Mouse (Mus musculus) macrophage (primary cell): ENCODE data around the gene Clec4n. TPM values are rescaled to one million over a fixed set of nuclear protein-coding genes. Genes with fewer than 3 reads are reported as not detected.
"Not testable (repeated sequence)": the region's sequence is repeated elsewhere in the genome, so short reads cannot be mapped to it uniquely, and the experiment has no call there.

Experiments used
- H3K27ac ChIP-seq: fragments of 350-480 bp; formaldehyde crosslinking; 2 replicates; pipeline ENCODE4 v1.9.0; 2021
- H3K36me3 ChIP-seq: fragments of 350-480 bp; formaldehyde crosslinking; 2 replicates; pipeline ENCODE4 v1.9.0; 2021; ENCODE audit errors: inconsistent target
- H3K4me3 ChIP-seq: fragments of 350-480 bp; formaldehyde crosslinking; 2 replicates; pipeline ENCODE4 v1.9.0; 2021; ENCODE audit errors: inconsistent target
- H3K79me2 ChIP-seq: fragments of 350-480 bp; formaldehyde crosslinking; 2 replicates; pipeline ENCODE4 v1.9.0; 2021; ENCODE audit errors: inconsistent target
- whole genome bisulfite sequencing: methylation state at CpG from one replicate; pipeline ENCODE4 v1.1.7; 2026; ENCODE audit warnings: inconsistent platforms; ENCODE audit not compliant: missing documents; 5-methylcytosine and 5-hydroxymethylcytosine counted together
- polyA plus RNA-seq: library from polyadenylated mRNA; stranded (reverse); fragments of 250-400 nt; gene quantifications from 3 replicates; pipeline ENCODE4 v1.2.4, GENCODE M21; 2018; ENCODE audit warnings: inconsistent platforms
- total RNA-seq, 78 experiments: library from RNA; depleted of rRNA; stranded (reverse); fragments of 250-400 nt; gene quantifications; 1 replicate in 9 of 78; 2 replicates in 24 of 78; 3 replicates in 43 of 78; 4 replicates in 2 of 78; pipeline ENCODE4 v1.2.4; 2018; ENCODE audit warnings: inconsistent platforms in 56 of 78

Gene Clec4n
- 100 to 1,000 TPM in 3 of 26 experiments, 10 to 100 TPM in 20, 1 to 10 TPM in 3; 4.9 to 246 (median 20.3) TPM for total RNA-seq (2018; cell fraction: chromatin; rRNA removed)
- 100 to 1,000 TPM in 16 of 26 experiments, 10 to 100 TPM in 10; 39.3 to 367 (median 181) TPM for total RNA-seq (2018; cell fraction: cytosol; rRNA removed)
- 100 to 1,000 TPM in 12 of 26 experiments, 10 to 100 TPM in 14; 21.8 to 385 (median 70.8) TPM for total RNA-seq (2018; cell fraction: nucleus; rRNA removed)
- 241 to 528 TPM (median 280 TPM) in 3 replicates for polyA plus RNA-seq

- WGBS: 2% methylated on average over 3 of the region's 3 CpGs
- H3K4me3 ChIP-seq: no peak within 1 kb of the TSS
- H3K79me2 ChIP-seq: peaks cover 18% of the 10 kb centered on the region; the same call in 1 of the 2 replicates
- H3K27ac ChIP-seq: peak within 1 kb of the TSS; percentile 93
- H3K36me3 ChIP-seq: no peaks in the 10 kb centered on the region
These were observed at the start of gene Clec4n for GRCm38 (mm10) chr6:123229644-123230043. TSS of gene Clec4n (plus strand) at chr6:123229843.

- 25% methylated on average over 2 of the region's 2 CpGs for WGBS
- H3K4me3 ChIP-seq, H3K79me2 ChIP-seq, H3K36me3 ChIP-seq, H3K27ac ChIP-seq: not testable (repeated sequence)
These were observed 44.8 kb upstream of the Clec4n start for GRCm38 (mm10) chr6:123184862-123185261.

DNA sequence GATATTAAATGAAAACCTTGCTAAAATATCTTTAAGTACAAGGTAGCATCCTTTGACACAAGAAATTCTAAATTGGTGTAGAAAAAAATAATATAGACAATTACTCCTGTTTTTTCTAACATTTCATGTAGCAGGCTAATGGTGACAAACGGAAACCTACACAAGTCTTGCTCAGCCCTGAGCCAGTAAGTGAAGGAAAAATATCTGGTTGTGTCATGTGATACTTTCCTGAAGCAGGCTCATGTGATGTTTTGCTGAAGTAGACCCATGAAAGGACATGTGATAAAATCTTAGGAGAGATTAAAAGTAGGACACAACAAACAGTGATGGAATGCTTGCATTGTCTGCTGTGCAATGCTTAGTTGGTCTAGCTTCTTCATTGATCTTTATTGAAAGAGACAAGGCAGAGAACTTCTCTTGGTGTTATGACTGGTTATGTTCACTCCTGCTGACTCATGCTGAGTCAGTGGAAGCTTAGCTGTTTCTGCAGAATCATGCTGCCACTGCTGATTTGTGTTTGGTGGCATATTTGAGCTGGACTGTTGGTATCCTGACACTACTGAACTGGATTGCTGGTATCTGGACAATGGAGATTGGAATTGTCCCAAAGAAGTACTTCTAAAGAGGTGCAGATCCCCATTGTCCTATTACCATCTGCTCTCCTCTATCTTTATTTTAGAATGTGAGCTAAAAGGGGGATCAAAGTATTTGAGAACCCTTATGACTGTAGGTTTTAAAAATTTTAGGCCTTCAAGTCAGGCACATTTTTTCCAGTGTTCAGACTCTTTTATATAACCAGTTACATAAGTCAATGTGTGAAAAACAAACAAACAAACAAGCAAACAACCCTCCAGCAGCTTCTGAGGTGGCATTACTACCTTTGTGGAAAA, 22.2 kb upstream of the Clec4n start:
- Histone ChIP-seq H3K36me3 (no peaks in the 10 kb centered on the region), H3K27ac (peak overlapping the region; percentile 22; the same call in 1 of the 2 replicates), H3K79me2 (no peaks in the 10 kb centered on the region), H3K4me3 (no peak overlapping the region)
- 100% methylated on average over 1 of the region's 1 CpGs for WGBS

- not testable (repeated sequence) for H3K79me2 ChIP-seq, H3K36me3 ChIP-seq, H3K4me3 ChIP-seq
- peak overlapping the region; percentile 22; the same call in 1 of the 2 replicates for H3K27ac ChIP-seq
These were observed 21.6 kb upstream of the Clec4n start for GRCm38 (mm10) chr6:123208077-123208439.

DNA sequence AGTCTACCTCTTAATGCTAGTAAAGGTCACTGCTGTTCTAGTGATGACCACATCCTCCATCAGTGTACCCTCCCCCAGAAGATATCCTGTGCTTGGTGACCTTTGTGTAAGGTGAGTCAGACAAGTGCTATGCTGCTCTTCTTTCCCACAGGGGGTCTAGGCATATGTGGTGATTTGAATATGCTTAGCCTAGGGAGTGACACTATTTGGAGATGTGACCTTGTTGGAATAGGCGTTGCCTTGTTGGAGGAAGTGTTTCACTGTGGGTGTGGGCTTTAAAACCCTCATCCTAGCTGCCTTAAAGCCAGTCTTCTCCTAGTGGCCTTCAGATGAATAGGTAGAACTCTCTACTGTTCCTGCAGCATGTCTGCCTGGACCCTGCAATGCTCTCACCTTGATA, 17.9 kb upstream of the Clec4n start:
- H3K27ac ChIP-seq: no peak overlapping the region
- H3K36me3 ChIP-seq: no peaks in the 10 kb centered on the region
- H3K4me3 ChIP-seq: no peak overlapping the region
- no peaks in the 10 kb centered on the region for H3K79me2 ChIP-seq
- WGBS: 91% methylated on average over 1 of the region's 1 CpGs

DNA sequence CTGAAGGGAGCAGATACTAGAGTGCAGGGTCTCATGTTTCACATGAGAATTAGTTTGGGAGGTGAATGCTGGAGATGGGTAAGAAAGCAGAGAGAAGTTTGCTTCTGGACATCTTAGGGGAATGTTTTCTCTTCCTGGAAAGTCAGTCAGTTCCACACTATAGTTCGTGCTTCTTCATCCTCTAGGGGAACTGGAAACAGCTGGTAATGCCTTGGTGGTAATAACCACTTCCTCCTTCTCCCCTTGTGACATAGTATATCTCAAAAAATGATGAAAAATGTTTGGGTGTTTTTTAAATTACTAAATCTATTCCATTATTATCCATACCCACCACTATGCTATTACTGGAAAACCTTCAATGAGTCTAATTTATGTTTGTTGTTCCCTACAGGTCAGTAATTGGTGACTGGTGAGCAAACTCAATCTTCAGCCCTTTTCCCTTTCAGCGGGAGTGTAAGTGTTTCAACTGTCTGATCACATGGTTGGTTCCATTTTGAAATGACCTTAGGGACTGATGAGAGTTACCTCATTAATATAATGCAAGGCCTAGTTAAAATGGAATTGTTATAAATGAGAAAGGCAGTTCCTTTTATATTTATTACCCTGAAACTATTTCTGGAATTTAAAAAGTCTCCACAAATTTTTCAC, 2.0 kb upstream of the Clec4n start:
- H3K27ac ChIP-seq: peak overlapping the region; percentile 93
- H3K4me3 ChIP-seq: no peak overlapping the region
- peaks cover 11% of the 10 kb centered on the region; the same call in 1 of the 2 replicates for H3K79me2 ChIP-seq
- no peaks in the 10 kb centered on the region for H3K36me3 ChIP-seq
- WGBS: 5% methylated on average over 2 of the region's 2 CpGs

DNA sequence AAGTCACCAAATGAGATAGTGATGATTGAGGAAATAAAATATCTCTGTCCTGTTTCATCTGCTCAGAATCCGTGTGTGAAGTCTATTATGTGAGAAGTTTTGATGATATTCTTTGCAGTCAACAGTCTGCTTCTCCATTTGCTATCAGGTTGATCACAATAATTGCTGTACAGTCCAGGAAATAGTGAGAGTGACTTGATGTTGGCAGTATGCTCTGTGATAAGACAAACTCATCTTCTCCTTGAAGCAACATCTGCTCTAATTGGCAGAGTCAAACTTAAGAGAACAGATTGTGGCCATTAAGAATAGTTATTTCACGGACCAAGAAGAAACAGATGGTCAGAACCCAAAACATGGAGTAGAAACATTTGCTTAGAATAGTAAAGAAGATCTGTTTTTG, 1.5 kb downstream of the Clec4n start:
- Histone ChIP-seq H3K4me3 (no peak overlapping the region), H3K27ac (no peak overlapping the region), H3K36me3 (peaks cover 11% of the 10 kb centered on the region; the same call in 1 of the 2 replicates), H3K79me2 (peaks cover 18% of the 10 kb centered on the region; the same call in 1 of the 2 replicates)
- WGBS: 85% methylated on average over 2 of the region's 2 CpGs

DNA sequence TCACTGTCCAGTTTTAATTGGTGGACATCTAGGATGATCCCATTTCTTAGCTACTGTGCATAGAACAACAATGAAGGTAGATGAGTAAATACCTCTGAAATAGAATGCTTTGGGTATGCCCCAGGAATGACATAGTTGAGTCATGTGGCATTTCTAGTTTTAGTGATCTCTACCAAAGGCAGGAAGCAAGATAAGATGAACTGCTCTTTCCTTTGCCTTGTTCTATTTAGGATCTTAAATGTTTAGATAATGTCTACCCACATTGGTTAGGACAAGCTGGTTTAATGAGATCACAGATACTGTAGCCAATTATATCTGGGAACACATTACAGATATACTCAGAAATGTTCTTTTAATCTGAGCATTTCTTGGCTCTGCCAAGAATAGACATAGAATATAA, 7.9 kb downstream of the Clec4n start:
- Histone ChIP-seq H3K79me2 (peaks cover 6% of the 10 kb centered on the region; the same call in 1 of the 2 replicates), H3K27ac (no peak overlapping the region), H3K4me3 (no peak overlapping the region), H3K36me3 (peaks cover 25% of the 10 kb centered on the region)

GRCm38 (mm10) chr6:123244201-123244600, 14.6 kb downstream of the Clec4n start:
- peaks cover 17% of the 10 kb centered on the region; the same call in 1 of the 2 replicates for H3K36me3 ChIP-seq
- peak overlapping the region; percentile 64 for H3K27ac ChIP-seq
- WGBS: 24% methylated on average over 5 of the region's 5 CpGs
- no peak overlapping the region for H3K4me3 ChIP-seq
- H3K79me2 ChIP-seq: no peaks in the 10 kb centered on the region

GRCm38 (mm10) chr6:123248862-123249261, 19.2 kb downstream of the Clec4n start:
- not testable (repeated sequence) for H3K4me3 ChIP-seq, H3K27ac ChIP-seq, H3K79me2 ChIP-seq
- 55% methylated on average over 2 of the region's 2 CpGs for WGBS
- peaks cover 17% of the 10 kb centered on the region; the same call in 1 of the 2 replicates for H3K36me3 ChIP-seq

GRCm38 (mm10) chr6:123252735-123253134, 23.1 kb downstream of the Clec4n start:
- Histone ChIP-seq H3K36me3 (no peaks in the 10 kb centered on the region), H3K79me2 (no peaks in the 10 kb centered on the region), H3K27ac (peak overlapping the region; percentile 95), H3K4me3 (no peak overlapping the region)

GRCm38 (mm10) chr6:123258946-123259345, 29.3 kb downstream of the Clec4n start:
- 87% methylated on average over 3 of the region's 3 CpGs for WGBS

DNA sequence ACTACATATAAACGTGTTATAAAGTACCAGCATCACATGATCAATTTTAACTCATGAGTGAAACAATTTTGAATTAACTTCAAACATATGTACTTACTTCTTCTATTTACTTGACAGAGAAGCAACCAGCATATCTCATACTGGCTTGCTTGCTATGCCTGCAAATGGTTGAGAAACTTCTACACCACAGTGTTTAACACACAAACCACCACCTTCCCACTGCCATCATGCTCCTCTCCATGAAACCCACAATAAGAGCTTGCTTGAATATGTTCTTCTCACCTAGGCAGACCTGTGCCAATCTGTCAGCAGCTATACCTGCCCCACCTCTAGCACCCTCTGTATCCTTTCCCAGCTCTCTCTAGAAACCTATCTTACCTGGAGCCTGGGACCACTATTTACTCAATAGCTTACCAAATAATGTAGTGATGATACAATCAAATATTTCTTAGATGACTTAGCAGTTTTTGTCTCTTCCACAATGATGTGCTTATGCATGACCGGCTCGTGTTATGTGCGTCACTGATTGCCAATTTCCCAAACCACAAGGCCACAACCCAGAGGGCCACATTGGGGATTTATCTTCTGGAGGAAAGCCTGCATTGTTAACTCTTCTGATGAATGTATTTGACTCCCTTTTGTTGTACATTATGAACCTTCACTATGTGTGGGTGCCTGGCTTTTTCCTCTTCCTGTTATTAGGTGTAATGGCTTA, 30.4 kb downstream of the Clec4n start:
- peaks cover 42% of the 10 kb centered on the region for H3K79me2 ChIP-seq
- H3K4me3 ChIP-seq: no peak overlapping the region
- H3K27ac ChIP-seq: peak overlapping the region; percentile 97

More at GRCm38 (mm10) chr6:123258946-123259345, 29.3 kb downstream of the Clec4n start:
- H3K27ac ChIP-seq: peak overlapping the region; percentile 97
- no peaks in the 10 kb centered on the region for H3K36me3 ChIP-seq
- no peak overlapping the region for H3K4me3 ChIP-seq
- peaks cover 31% of the 10 kb centered on the region for H3K79me2 ChIP-seq

DNA sequence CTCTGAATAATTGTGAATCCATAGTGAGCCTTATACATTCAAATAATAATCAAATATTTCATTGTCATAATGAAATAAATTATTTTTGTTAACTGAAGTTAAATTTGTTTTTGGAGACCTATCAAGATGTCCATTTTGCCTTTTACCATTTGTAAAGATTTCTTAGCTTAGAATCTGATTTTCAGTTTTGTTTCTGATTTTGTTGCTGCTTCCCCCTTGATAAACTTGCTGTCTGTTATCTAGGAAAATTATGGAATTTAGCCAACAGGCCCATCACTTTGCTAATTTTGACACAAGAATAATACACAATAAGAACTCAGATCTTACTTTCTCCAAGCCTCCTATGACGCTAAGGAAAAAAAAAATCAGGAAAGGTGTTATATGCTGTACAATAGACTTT, 31.2 kb downstream of the Clec4n start:
- Histone ChIP-seq H3K27ac (peak overlapping the region; percentile 97), H3K4me3 (no peak overlapping the region), H3K79me2 (peaks cover 49% of the 10 kb centered on the region), H3K36me3 (no peaks in the 10 kb centered on the region)
- 78% methylated on average over 1 of the region's 1 CpGs for WGBS

More for the DNA sequence above, 30.4 kb downstream of the Clec4n start:
- no peaks in the 10 kb centered on the region for H3K36me3 ChIP-seq
- WGBS: 15% methylated on average over 4 of the region's 4 CpGs
